Mouse (Mus musculus): ENCODE data around the gene Tmco4. TPM values are rescaled to one million over a fixed set of nuclear protein-coding genes. Genes with fewer than 3 reads are reported as not detected.
A peak's percentile ranks its signal among the peaks of the same experiment; 100 is the strongest.

Gene Tmco4
- polyA plus RNA-seq (2016; fragmentation: Nextera tagmentation; extraction: Ambion mirVana), result 0.88 and 0.96 TPM in 2 replicates

- H3K36me3 ChIP-seq (replicated peaks), result no peaks in the 10 kb centered on the region
- no peaks in the 10 kb centered on the region for H3K9me3 ChIP-seq
- peaks cover 16% of the 10 kb centered on the region for H3K4me1 ChIP-seq
- peak within 1 kb of the TSS; percentile 95 for H3K4me2 ChIP-seq
- H3K27me3 ChIP-seq, result no peaks in the 10 kb centered on the region
- ATAC-seq (ENCODE audit: low FRiP score), result peak; percentile 76
- WGBS, result 2% methylated on average over 51 of the region's 60 CpGs
- no peak within 1 kb of the TSS; the same call in 1 of the 2 replicates for H3K27ac ChIP-seq
- H3K9ac ChIP-seq, result peak within 1 kb of the TSS; percentile 77
- H3K4me3 ChIP-seq (replicated peaks), result peak within 1 kb of the TSS; percentile 55
Observed at GRCm38 (mm10) chr4:138972827-138973718, at the start of gene Tmco4. Gene Tmco4 (plus strand): TSS chr4:138972888.

- H3K27ac ChIP-seq, result no peak overlapping the region
- ATAC-seq (ENCODE audit: low FRiP score), result no peak
- no peaks in the 10 kb centered on the region for H3K9me3 ChIP-seq
- no peaks in the 10 kb centered on the region for H3K36me3 ChIP-seq (replicated peaks)
- no peak overlapping the region for H3K9ac ChIP-seq
- WGBS, result 82% methylated on average over 2 of the region's 2 CpGs
- H3K4me1 ChIP-seq, result no peaks in the 10 kb centered on the region
- H3K4me3 ChIP-seq (replicated peaks), result no peak overlapping the region
- H3K27me3 ChIP-seq, result peaks cover 3% of the 10 kb centered on the region; the same call in 1 of the 2 replicates
- no peak overlapping the region for H3K4me2 ChIP-seq
Observed at GRCm38 (mm10) chr4:138925561-138925960, 47.1 kb upstream of the Tmco4 start.

- Histone ChIP-seq H3K27me3 (no peaks in the 10 kb centered on the region), H3K4me2 (no peak overlapping the region), H3K27ac (no peak overlapping the region), H3K9ac (no peak overlapping the region), H3K4me1 (no peaks in the 10 kb centered on the region), H3K4me3 (replicated peaks) (no peak overlapping the region), H3K36me3 (replicated peaks) (no peaks in the 10 kb centered on the region), H3K9me3 (no peaks in the 10 kb centered on the region)
- ATAC-seq (ENCODE audit: low FRiP score), result no peak
- WGBS, result 81% methylated on average over 3 of the region's 3 CpGs
Observed at GRCm38 (mm10) chr4:138933862-138934261, 38.8 kb upstream of the Tmco4 start.

GRCm38 (mm10) chr4:138934456-138935145, 38.1 kb upstream of the Tmco4 start:
- 88% methylated on average over 11 of the region's 11 CpGs for WGBS
- H3K4me3 ChIP-seq (replicated peaks), result no peak overlapping the region
- no peaks in the 10 kb centered on the region for H3K9me3 ChIP-seq
- H3K4me1 ChIP-seq, result no peaks in the 10 kb centered on the region
- no peaks in the 10 kb centered on the region for H3K27me3 ChIP-seq
- H3K9ac ChIP-seq, result no peak overlapping the region
- H3K36me3 ChIP-seq (replicated peaks), result no peaks in the 10 kb centered on the region
- H3K4me2 ChIP-seq, result no peak overlapping the region
- ATAC-seq (ENCODE audit: low FRiP score), result no peak
- H3K27ac ChIP-seq, result no peak overlapping the region

- Histone ChIP-seq H3K9ac (no peak overlapping the region), H3K9me3 (no peaks in the 10 kb centered on the region), H3K4me1 (no peaks in the 10 kb centered on the region; the same call in 1 of the 2 replicates), H3K4me3 (replicated peaks) (no peak overlapping the region), H3K27ac (no peak overlapping the region), H3K36me3 (replicated peaks) (no peaks in the 10 kb centered on the region), H3K4me2 (no peak overlapping the region), H3K27me3 (no peaks in the 10 kb centered on the region)
- 80% methylated on average over 10 of the region's 10 CpGs for WGBS
- no peak for ATAC-seq (ENCODE audit: low FRiP score)
Observed at GRCm38 (mm10) chr4:138938495-138939269, 34.0 kb upstream of the Tmco4 start.

GRCm38 (mm10) chr4:138939481-138939880, 33.2 kb upstream of the Tmco4 start:
- Histone ChIP-seq H3K9me3 (no peaks in the 10 kb centered on the region), H3K9ac (no peak overlapping the region), H3K27ac (no peak overlapping the region), H3K4me3 (replicated peaks) (no peak overlapping the region), H3K4me1 (no peaks in the 10 kb centered on the region; the same call in 1 of the 2 replicates), H3K36me3 (replicated peaks) (no peaks in the 10 kb centered on the region), H3K4me2 (no peak overlapping the region), H3K27me3 (no peaks in the 10 kb centered on the region)
- 75% methylated on average over 4 of the region's 4 CpGs for WGBS
- no peak for ATAC-seq (ENCODE audit: low FRiP score)

- Histone ChIP-seq H3K27me3 (no peaks in the 10 kb centered on the region), H3K27ac (no peak overlapping the region), H3K4me3 (replicated peaks) (no peak overlapping the region), H3K36me3 (replicated peaks) (no peaks in the 10 kb centered on the region), H3K9ac (no peak overlapping the region), H3K9me3 (no peaks in the 10 kb centered on the region), H3K4me2 (no peak overlapping the region), H3K4me1 (no peaks in the 10 kb centered on the region; the same call in 1 of the 2 replicates)
- no peak for ATAC-seq (ENCODE audit: low FRiP score)
- WGBS, result 42% methylated on average over 7 of the region's 7 CpGs
Observed at GRCm38 (mm10) chr4:138941401-138941800, 31.3 kb upstream of the Tmco4 start.

GRCm38 (mm10) chr4:138941966-138942365, 30.7 kb upstream of the Tmco4 start:
- no peaks in the 10 kb centered on the region; the same call in 1 of the 2 replicates for H3K4me1 ChIP-seq
- no peaks in the 10 kb centered on the region for H3K9me3 ChIP-seq
- no peak overlapping the region for H3K9ac ChIP-seq
- 66% methylated on average over 6 of the region's 6 CpGs for WGBS
- H3K36me3 ChIP-seq (replicated peaks), result no peaks in the 10 kb centered on the region
- H3K4me2 ChIP-seq, result no peak overlapping the region
- ATAC-seq (ENCODE audit: low FRiP score), result no peak
- no peak overlapping the region for H3K27ac ChIP-seq
- H3K4me3 ChIP-seq (replicated peaks), result no peak overlapping the region
- no peaks in the 10 kb centered on the region for H3K27me3 ChIP-seq

GRCm38 (mm10) chr4:138943730-138944129, 29.0 kb upstream of the Tmco4 start:
- Histone ChIP-seq H3K4me2 (no peak overlapping the region), H3K9me3 (no peaks in the 10 kb centered on the region), H3K4me1 (no peaks in the 10 kb centered on the region; the same call in 1 of the 2 replicates), H3K27me3 (no peaks in the 10 kb centered on the region), H3K36me3 (replicated peaks) (no peaks in the 10 kb centered on the region), H3K27ac (no peak overlapping the region), H3K4me3 (replicated peaks) (no peak overlapping the region), H3K9ac (no peak overlapping the region)
- ATAC-seq (ENCODE audit: low FRiP score), result no peak
- WGBS, result 28% methylated on average over 15 of the region's 15 CpGs

GRCm38 (mm10) chr4:138948257-138948656, 24.4 kb upstream of the Tmco4 start:
- no peaks in the 10 kb centered on the region for H3K9me3 ChIP-seq
- no peak overlapping the region for H3K4me2 ChIP-seq
- no peaks in the 10 kb centered on the region for H3K27me3 ChIP-seq
- H3K4me1 ChIP-seq, result no peaks in the 10 kb centered on the region
- no peak overlapping the region for H3K9ac ChIP-seq
- no peaks in the 10 kb centered on the region for H3K36me3 ChIP-seq (replicated peaks)
- ATAC-seq (ENCODE audit: low FRiP score), result no peak
- H3K27ac ChIP-seq, result no peak overlapping the region
- 93% methylated on average over 2 of the region's 2 CpGs for WGBS
- no peak overlapping the region for H3K4me3 ChIP-seq (replicated peaks)

- Histone ChIP-seq H3K36me3 (replicated peaks) (no peaks in the 10 kb centered on the region), H3K9me3 (no peaks in the 10 kb centered on the region), H3K9ac (no peak overlapping the region), H3K27me3 (0 out of 2 replicates have a peak, but pooled peaks cover 4% of the 10 kb centered on the region), H3K27ac (no peak overlapping the region), H3K4me2 (no peak overlapping the region), H3K4me3 (replicated peaks) (no peak overlapping the region), H3K4me1 (no peaks in the 10 kb centered on the region)
- WGBS, result 90% methylated on average over 9 of the region's 9 CpGs
- ATAC-seq (ENCODE audit: low FRiP score), result no peak
Observed at GRCm38 (mm10) chr4:138958612-138959011, 14.1 kb upstream of the Tmco4 start.

GRCm38 (mm10) chr4:138959120-138959519, 13.6 kb upstream of the Tmco4 start:
- Histone ChIP-seq H3K4me2 (no peak overlapping the region), H3K9ac (no peak overlapping the region), H3K9me3 (no peaks in the 10 kb centered on the region), H3K27me3 (0 out of 2 replicates have a peak, but pooled peaks cover 4% of the 10 kb centered on the region), H3K4me1 (no peaks in the 10 kb centered on the region), H3K4me3 (replicated peaks) (no peak overlapping the region), H3K27ac (no peak overlapping the region), H3K36me3 (replicated peaks) (no peaks in the 10 kb centered on the region)
- no peak for ATAC-seq (ENCODE audit: low FRiP score)
- 86% methylated on average over 15 of the region's 15 CpGs for WGBS
